Mouse (Mus musculus) midbrain, embryonic 10.5 days (tissue): Measurements from ENCODE around the gene Gm38431. TPM values are rescaled to one million over a fixed set of nuclear protein-coding genes. Genes with fewer than 3 reads are reported as not detected.
A peak's percentile ranks its signal among the peaks of the same experiment; 100 is the strongest.

Source experiments
- DNase-seq: peaks from one replicate; pipeline ENCODE4 v3.0.0-alpha.2; 2017; ENCODE audit warnings: low spot score
- H3K27ac ChIP-seq: fragments of 300-500 bp; sonication (generic); replicated peaks from 2 replicates; pipeline ENCODE4 v1.5.1; 2016; ENCODE audit warnings: mild to moderate bottlenecking
- H3K27me3 ChIP-seq: fragments of 300-500 bp; sonication (generic); 2 replicates; pipeline ENCODE4 v1.6.1; 2016; ENCODE audit warnings: low read depth, mild to moderate bottlenecking; ENCODE audit not compliant: poor library complexity, severe bottlenecking
- H3K36me3 ChIP-seq: fragments of 300-500 bp; sonication (generic); 2 replicates; pipeline ENCODE4 v1.6.1; 2016; ENCODE audit warnings: mild to moderate bottlenecking, moderate library complexity
- H3K4me1 ChIP-seq: fragments of 300-500 bp; sonication (generic); 2 replicates; pipeline ENCODE4 v1.6.1; 2016
- H3K4me3 ChIP-seq: fragments of 300-500 bp; sonication (generic); 2 replicates; pipeline ENCODE4 v1.5.1; 2016; ENCODE audit warnings: mild to moderate bottlenecking, moderate library complexity
- H3K9me3 ChIP-seq: fragments of 300-500 bp; sonication (generic); replicated peaks from 2 replicates; pipeline ENCODE4 v1.6.1; 2016; ENCODE audit warnings: mild to moderate bottlenecking
- WGBS: fragments of 180-500 bp; shearing (Covaris S2); methylation state at CpG from one replicate; pipeline ENCODE4 v1.1.7; 2016; 5-methylcytosine and 5-hydroxymethylcytosine counted together
- microRNA counts: library from miRNA; unstranded; fragments of <30 nt; microRNA quantifications from one replicate; lab custom pipeline; 2017
- microRNA-seq: library from miRNA; unstranded; fragments of <30 nt; microRNA quantifications from one replicate; pipeline ENCODE4, GENCODE M21; 2017
- polyA plus RNA-seq: library from polyadenylated mRNA; unstranded; fragments of >200 nt; fragmentation: Nextera tagmentation; extraction: Ambion mirVana; gene quantifications from 2 replicates; pipeline ENCODE4 v1.2.1, GENCODE M21; 2016

Gene Gm38431
- polyA plus RNA-seq, 1 experiment from 2014 or later = 3.9 TPM

DNA sequence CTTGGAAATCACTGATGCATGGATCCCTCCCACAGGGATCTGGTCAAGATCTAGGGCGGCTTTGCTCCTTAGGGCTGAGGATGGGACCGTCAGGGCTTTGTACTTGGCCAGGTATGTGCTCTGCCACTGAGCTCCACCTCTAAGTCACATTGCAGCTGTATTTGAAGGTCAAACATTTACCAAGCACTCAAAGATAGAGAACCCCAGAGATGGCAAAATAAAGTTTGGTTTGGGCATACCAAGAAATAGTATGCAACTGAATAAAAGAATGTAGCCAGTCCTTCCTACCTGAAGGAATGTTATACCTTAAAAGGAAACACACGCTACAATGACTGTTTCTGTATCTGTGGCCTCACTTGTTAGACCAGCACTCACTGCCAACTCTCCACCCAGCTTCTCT lies 70.4 kb downstream of the Gm38431 start:
- WGBS = 76% methylated on average over 3 of the region's 3 CpGs
- DNase-seq = no peak
- H3K4me1 ChIP-seq = no peaks in the 10 kb centered on the region
- no peaks in the 10 kb centered on the region for H3K36me3 ChIP-seq
- peaks cover 39% of the 10 kb centered on the region for H3K27me3 ChIP-seq
- no peaks in the 10 kb centered on the region for H3K9me3 ChIP-seq
- no peak overlapping the region for H3K27ac ChIP-seq
- H3K4me3 ChIP-seq = no peak overlapping the region

DNA sequence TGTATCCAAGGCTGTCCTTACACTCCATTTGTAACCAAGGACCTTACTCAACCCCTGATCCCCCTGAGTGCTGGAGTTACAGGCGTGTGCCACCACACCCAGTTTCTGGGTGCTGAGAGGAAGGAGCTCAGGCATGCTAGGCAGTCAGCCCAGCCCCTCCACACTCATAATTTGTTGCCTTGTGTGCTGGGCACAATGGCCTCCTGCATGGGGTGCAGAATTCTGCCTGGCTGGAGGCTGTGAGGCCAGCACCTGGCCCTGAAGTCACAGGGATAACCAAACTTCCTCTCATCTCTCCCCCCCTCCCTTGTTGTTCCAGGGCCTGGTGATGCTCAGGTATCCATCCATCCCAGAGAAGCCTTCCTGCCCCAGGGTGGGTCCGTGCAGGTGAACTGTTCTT lies 73.2 kb downstream of the Gm38431 start:
- Histone ChIP-seq H3K4me3 (no peak overlapping the region), H3K4me1 (peaks cover 14% of the 10 kb centered on the region), H3K9me3 (no peaks in the 10 kb centered on the region), H3K27ac (no peak overlapping the region), H3K27me3 (peaks cover 55% of the 10 kb centered on the region), H3K36me3 (no peaks in the 10 kb centered on the region)
- no peak for DNase-seq
- 81% methylated on average over 2 of the region's 2 CpGs for WGBS

MicroRNAs within 50 kb of the gene (microRNA counts, 519-probe panel; counts per million panel counts)
- 5,484 counts per million, percentile 38 among the panel's probes with 10 or more counts for microRNA mmu-miR-1900 (lab: Ali Mortazavi, UCI)

Small RNA genes lying within 50 kb of the gene (microRNA-seq; reads per million reads assigned to microRNA genes)
- gene Mir1900 (not detected), gene Mir7082 (1.5 reads per million)

Other genes starting within 250 kb of the Gm38431 start
- 0.69 and 0.87 TPM in 2 replicates for gene A230050P20Rik, start 223.4 kb downstream of the Gm38431 start, polyA plus RNA-seq
- 5.5 and 5.9 TPM in 2 replicates for gene Angptl6, start 212.3 kb downstream of the Gm38431 start, polyA plus RNA-seq
- gene Ppan, start 203.8 kb downstream of the Gm38431 start, polyA plus RNA-seq = 78.4 and 97.2 TPM in 2 replicates
- 398 and 429 TPM in 2 replicates for gene Eif3g, start 193.4 kb downstream of the Gm38431 start, polyA plus RNA-seq
- 141 and 145 TPM in 2 replicates for gene Dnmt1, start 132.1 kb downstream of the Gm38431 start, polyA plus RNA-seq
- gene S1pr2, start 115.2 kb downstream of the Gm38431 start, polyA plus RNA-seq = 19.1 and 22.1 TPM in 2 replicates
- 141 and 143 TPM in 2 replicates for gene Mrpl4, start 89.3 kb downstream of the Gm38431 start, polyA plus RNA-seq
- gene Icam1, start 76.0 kb downstream of the Gm38431 start, polyA plus RNA-seq = 4.5 and 4.9 TPM in 2 replicates
- gene Icam4, start 62.6 kb downstream of the Gm38431 start, polyA plus RNA-seq = 5.6 and 5.9 TPM in 2 replicates
- gene Icam5, start 59.9 kb downstream of the Gm38431 start, polyA plus RNA-seq = 0.05 TPM in 1 of 2 replicates, not detected in the other
- 0.91 and 1.2 TPM in 2 replicates for gene Zglp1, start 24.9 kb downstream of the Gm38431 start, polyA plus RNA-seq
- 1.0 and 1.3 TPM in 2 replicates for gene Gm49373, start 18.9 kb downstream of the Gm38431 start, polyA plus RNA-seq
- 57.1 and 66.7 TPM in 2 replicates for gene Fdx1l, start 18.4 kb downstream of the Gm38431 start, polyA plus RNA-seq
- 95.4 and 102 TPM in 2 replicates for gene Raver1, start within 50 bp of the Gm38431 start, polyA plus RNA-seq
- 13.6 and 14.8 TPM in 2 replicates for gene Tyk2, start 39.2 kb upstream of the Gm38431 start, polyA plus RNA-seq
- 351 and 367 TPM in 2 replicates for gene Cdc37, start 58.0 kb upstream of the Gm38431 start, polyA plus RNA-seq
- 3.8 and 5.0 TPM in 2 replicates for gene Pde4a, start 73.7 kb upstream of the Gm38431 start, polyA plus RNA-seq
- 47.1 and 50.8 TPM in 2 replicates for gene Keap1, start 147.4 kb upstream of the Gm38431 start, polyA plus RNA-seq
- gene S1pr5, start 156.4 kb upstream of the Gm38431 start, polyA plus RNA-seq = 0.10 and 0.11 TPM in 2 replicates
- gene Atg4d, start 173.3 kb upstream of the Gm38431 start, polyA plus RNA-seq = 48.6 and 49.9 TPM in 2 replicates
- 16.2 and 21.0 TPM in 2 replicates for gene Kri1, start 196.0 kb upstream of the Gm38431 start, polyA plus RNA-seq
- gene Cdkn2d, start 199.4 kb upstream of the Gm38431 start, polyA plus RNA-seq = 51.4 and 61.3 TPM in 2 replicates
- gene Ap1m2, start 220.3 kb upstream of the Gm38431 start, polyA plus RNA-seq = 1.1 and 2.9 TPM in 2 replicates
- 65.8 and 72.2 TPM in 2 replicates for gene Slc44a2, start 228.7 kb upstream of the Gm38431 start, polyA plus RNA-seq